Mouse (Mus musculus) forebrain, embryonic 16.5 days (tissue): Measurements from ENCODE around the gene Poc1a. TPM values are rescaled to one million over a fixed set of nuclear protein-coding genes. Genes with fewer than 3 reads are reported as not detected.

Experiments used
- ATAC-seq: fragments of 200-750 bp; cut with Nextera tagmentation; 2 replicates; pipeline ENCODE4 v1.8.0; 2017; ENCODE audit warnings: mild to moderate bottlenecking, moderate library complexity
- H3K27ac ChIP-seq: fragments of 300-500 bp; sonication (generic); 2 replicates; pipeline ENCODE4 v1.5.1; 2014; ENCODE audit warnings: low read length, control low read depth
- H3K27me3 ChIP-seq: fragments of 300-500 bp; sonication (generic); replicated peaks from 2 replicates; pipeline ENCODE4 v1.6.1; 2014; ENCODE audit warnings: low read length; ENCODE audit not compliant: control insufficient read depth, insufficient read depth
- H3K36me3 ChIP-seq: fragments of 300-500 bp; sonication (generic); 2 replicates; pipeline ENCODE4 v1.6.1; 2014; ENCODE audit not compliant: control insufficient read depth, insufficient read depth
- H3K4me1 ChIP-seq: fragments of 300-500 bp; sonication (generic); replicated peaks from 2 replicates; pipeline ENCODE4 v1.6.1; 2014; ENCODE audit warnings: low read length; ENCODE audit not compliant: control insufficient read depth, insufficient read depth
- H3K4me2 ChIP-seq: fragments of 300-500 bp; sonication (generic); 2 replicates; pipeline ENCODE4 v1.6.1; 2014; ENCODE audit warnings: mild to moderate bottlenecking, low read length, control low read depth
- H3K4me3 ChIP-seq: fragments of 300-500 bp; sonication (generic); replicated peaks from 2 replicates; pipeline ENCODE4 v1.5.1; 2014; ENCODE audit warnings: mild to moderate bottlenecking, low read length, control low read depth
- H3K9ac ChIP-seq: fragments of 300-500 bp; sonication (generic); replicated peaks from 2 replicates; pipeline ENCODE4 v1.6.1; 2014; ENCODE audit warnings: low read depth, low read length, control low read depth
- H3K9me3 ChIP-seq: fragments of 300-500 bp; sonication (generic); 2 replicates; pipeline ENCODE4 v1.6.1; 2016; ENCODE audit warnings: low read length; ENCODE audit not compliant: control insufficient read depth
- WGBS: fragments of 180-500 bp; shearing (Covaris S2); extraction: QIAGEN DNeasy Blood & Tissue Kit; methylation state at CpG from one replicate; pipeline ENCODE4 v1.1.7; 2014; 5-methylcytosine and 5-hydroxymethylcytosine counted together
- polyA plus RNA-seq: library from polyadenylated mRNA; unstranded; fragments of >200 nt; fragmentation: Nextera tagmentation; extraction: Ambion mirVana; gene quantifications from 2 replicates; pipeline ENCODE4 v1.2.1, GENCODE M21; 2015

Poc1a gene
- polyA plus RNA-seq, 1 experiment from 2014 or later = 11.6 TPM

- H3K9me3 ChIP-seq = no peaks in the 10 kb centered on the region
- H3K4me2 ChIP-seq = no peak overlapping the region
- no peaks in the 10 kb centered on the region for H3K36me3 ChIP-seq
- H3K4me1 ChIP-seq = peaks cover 10% of the 10 kb centered on the region
- H3K9ac ChIP-seq = no peak overlapping the region
- ATAC-seq = no peak
- H3K27ac ChIP-seq = no peak overlapping the region
- no peaks in the 10 kb centered on the region for H3K27me3 ChIP-seq
- WGBS = 97% methylated on average over 1 of the region's 1 CpGs
- no peak overlapping the region for H3K4me3 ChIP-seq
Observed at GRCm38 (mm10) chr9:106272288-106272687, 8.6 kb upstream of the Poc1a start.

- H3K27ac ChIP-seq = no peak overlapping the region
- H3K27me3 ChIP-seq = no peaks in the 10 kb centered on the region
- no peaks in the 10 kb centered on the region for H3K9me3 ChIP-seq
- H3K9ac ChIP-seq = no peak overlapping the region
- H3K36me3 ChIP-seq = no peaks in the 10 kb centered on the region
- no peak overlapping the region for H3K4me3 ChIP-seq
- no peak overlapping the region for H3K4me2 ChIP-seq
- peaks cover 10% of the 10 kb centered on the region for H3K4me1 ChIP-seq
- 91% methylated on average over 12 of the region's 12 CpGs for WGBS
- ATAC-seq = no peak
Observed at GRCm38 (mm10) chr9:106273276-106273675, 7.6 kb upstream of the Poc1a start.

- no peak overlapping the region for H3K4me3 ChIP-seq
- H3K36me3 ChIP-seq = no peaks in the 10 kb centered on the region
- H3K4me2 ChIP-seq = no peak overlapping the region
- 64% methylated on average over 4 of the region's 4 CpGs for WGBS
- H3K9me3 ChIP-seq = no peaks in the 10 kb centered on the region
- no peaks in the 10 kb centered on the region for H3K27me3 ChIP-seq
- H3K4me1 ChIP-seq = peaks cover 10% of the 10 kb centered on the region
- no peak for ATAC-seq
- no peak overlapping the region for H3K9ac ChIP-seq
- H3K27ac ChIP-seq = no peak overlapping the region
Observed at GRCm38 (mm10) chr9:106273791-106274190, 7.1 kb upstream of the Poc1a start.

GRCm38 (mm10) chr9:106274652-106275180 is 6.1 kb upstream of the Poc1a start:
- no peaks in the 10 kb centered on the region for H3K27me3 ChIP-seq
- peaks cover 6% of the 10 kb centered on the region for H3K4me1 ChIP-seq
- H3K4me3 ChIP-seq = no peak overlapping the region
- no peak overlapping the region for H3K9ac ChIP-seq
- no peaks in the 10 kb centered on the region for H3K36me3 ChIP-seq
- 90% methylated on average over 8 of the region's 8 CpGs for WGBS
- ATAC-seq = no peak
- H3K4me2 ChIP-seq = no peak overlapping the region
- H3K27ac ChIP-seq = no peak overlapping the region
- no peaks in the 10 kb centered on the region for H3K9me3 ChIP-seq

- ATAC-seq = no peak
- Histone ChIP-seq H3K27me3 (no peaks in the 10 kb centered on the region), H3K4me3 (no peak overlapping the region), H3K36me3 (no peaks in the 10 kb centered on the region), H3K4me1 (peaks cover 5% of the 10 kb centered on the region), H3K27ac (no peak overlapping the region), H3K9me3 (no peaks in the 10 kb centered on the region), H3K9ac (no peak overlapping the region), H3K4me2 (no peak overlapping the region)
- 84% methylated on average over 1 of the region's 1 CpGs for WGBS
Observed at GRCm38 (mm10) chr9:106275806-106276205, 5.1 kb upstream of the Poc1a start.

GRCm38 (mm10) chr9:106280386-106280785 is 475 bp upstream of the Poc1a start:
- Histone ChIP-seq H3K36me3 (no peaks in the 10 kb centered on the region), H3K4me2 (peak overlapping the region; percentile 53), H3K9ac (peak overlapping the region; percentile 55), H3K27ac (peak overlapping the region; percentile 13), H3K9me3 (no peaks in the 10 kb centered on the region), H3K4me1 (peaks cover 14% of the 10 kb centered on the region), H3K27me3 (no peaks in the 10 kb centered on the region), H3K4me3 (peak overlapping the region; percentile 64)
- peak; percentile 19 for ATAC-seq
- WGBS = 0% methylated on average over 14 of the region's 14 CpGs

- WGBS = 79% methylated on average over 3 of the region's 3 CpGs
- Histone ChIP-seq H3K27me3 (no peaks in the 10 kb centered on the region), H3K36me3 (no peaks in the 10 kb centered on the region), H3K9me3 (no peaks in the 10 kb centered on the region), H3K4me3 (peak overlapping the region; percentile 64), H3K4me2 (peak overlapping the region; percentile 68), H3K9ac (no peak overlapping the region), H3K4me1 (peaks cover 14% of the 10 kb centered on the region), H3K27ac (no peak overlapping the region)
- no peak for ATAC-seq
Observed at GRCm38 (mm10) chr9:106282024-106282423, 1.2 kb downstream of the Poc1a start.

GRCm38 (mm10) chr9:106287165-106287564 is 6.3 kb downstream of the Poc1a start:
- no peak for ATAC-seq
- Histone ChIP-seq H3K27ac (no peak overlapping the region), H3K27me3 (no peaks in the 10 kb centered on the region), H3K36me3 (no peaks in the 10 kb centered on the region; the same call in 1 of the 2 replicates), H3K9ac (no peak overlapping the region), H3K4me1 (peaks cover under 1% of the 10 kb centered on the region), H3K4me2 (no peak overlapping the region), H3K4me3 (no peak overlapping the region), H3K9me3 (no peaks in the 10 kb centered on the region)
- WGBS = 63% methylated on average over 4 of the region's 4 CpGs

- H3K9me3 ChIP-seq = no peaks in the 10 kb centered on the region
- H3K9ac ChIP-seq = no peak overlapping the region
- no peaks in the 10 kb centered on the region for H3K4me1 ChIP-seq
- H3K27me3 ChIP-seq = no peaks in the 10 kb centered on the region
- H3K27ac ChIP-seq = no peak overlapping the region
- ATAC-seq = peak; percentile 85
- H3K36me3 ChIP-seq = no peaks in the 10 kb centered on the region; the same call in 1 of the 2 replicates
- no peak overlapping the region for H3K4me2 ChIP-seq
- WGBS = 22% methylated on average over 3 of the region's 3 CpGs
- no peak overlapping the region for H3K4me3 ChIP-seq
Observed at GRCm38 (mm10) chr9:106288864-106289263, 8.0 kb downstream of the Poc1a start.

- H3K9me3 ChIP-seq = no peaks in the 10 kb centered on the region
- H3K4me3 ChIP-seq = no peak overlapping the region
- no peak overlapping the region for H3K27ac ChIP-seq
- no peaks in the 10 kb centered on the region for H3K27me3 ChIP-seq
- no peak for ATAC-seq
- H3K9ac ChIP-seq = no peak overlapping the region
- H3K4me2 ChIP-seq = no peak overlapping the region
- no peaks in the 10 kb centered on the region; the same call in 1 of the 2 replicates for H3K36me3 ChIP-seq
- no peaks in the 10 kb centered on the region for H3K4me1 ChIP-seq
- WGBS = 82% methylated on average over 8 of the region's 8 CpGs
Observed at GRCm38 (mm10) chr9:106289841-106290240, 9.0 kb downstream of the Poc1a start.
